Comparison of ENCODE assay signal across 8 mouse cellular contexts in the genomic region with DNA sequence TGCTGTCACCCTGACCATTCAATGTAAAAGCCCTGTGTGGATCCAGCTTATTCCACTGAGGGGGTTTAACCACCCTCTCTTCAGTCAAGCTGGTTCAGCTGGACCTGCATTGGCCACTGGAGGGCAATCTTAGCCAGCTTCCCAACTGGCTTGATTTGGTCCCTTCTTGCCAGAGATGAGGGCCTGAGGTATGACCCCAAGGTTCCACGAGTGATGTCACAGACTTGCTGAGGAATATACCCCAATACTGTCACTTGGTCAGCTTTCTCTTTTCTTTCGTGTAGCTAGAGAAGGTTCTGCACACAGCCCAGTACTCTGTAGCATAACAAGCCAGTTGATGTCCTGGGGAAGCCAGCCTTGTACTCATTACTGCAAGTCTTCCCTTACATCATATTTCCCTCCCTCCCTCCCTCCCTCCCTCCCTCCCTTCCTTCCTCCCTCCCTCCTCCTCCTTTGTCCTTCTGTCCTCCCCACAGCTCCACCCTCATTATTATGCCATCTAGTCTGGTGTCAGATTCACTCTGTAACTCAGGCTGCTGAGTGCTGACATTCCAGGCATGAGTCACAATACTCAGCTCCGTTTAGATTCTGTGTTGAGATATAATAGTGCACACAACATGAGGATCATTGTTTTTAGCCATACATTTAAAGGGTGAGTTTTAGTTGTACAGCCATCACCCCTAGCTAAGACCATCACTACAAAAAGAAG. TPM values are rescaled to one million over a fixed set of nuclear protein-coding genes. Genes with fewer than 3 reads are reported as not detected.
DNase-seq lines count a peak whose midpoint lies in the region; ATAC-seq lines count a peak whose summit lies in the region.

No protein-coding gene starts in this region.

- H3K9me3 ChIP-seq in forebrain, embryonic 16.5 days (ENCODE audit: control insufficient read depth, low read length), result no peaks in the 10 kb centered on the region
- no peaks in the 10 kb centered on the region for H3K9me3 ChIP-seq in lung, embryonic 15.5 days

- no peaks in the 10 kb centered on the region for H3K27me3 ChIP-seq in forebrain, embryonic 16.5 days (replicated peaks; ENCODE audit: control insufficient read depth, insufficient read depth, low read length)
- H3K27me3 ChIP-seq in lung, embryonic 15.5 days, result no peaks in the 10 kb centered on the region; the same call in 1 of the 2 replicates

- DNase-seq in left cerebral cortex, adult 18-20 months (ENCODE audit: low spot score in 2 of 2), result peak; percentile 34 to 55
- DNase-seq in left cerebral cortex, adult 11 months (ENCODE audit: low spot score), result no peak
- DNase-seq in brain, embryonic 18.5 days (ENCODE audit: low read depth, low spot score), result peak; percentile 34
- peak; percentile 76 for DNase-seq in kidney, postnatal 10 days
- peak; percentile 78 for DNase-seq in retina, postnatal 1 day

- H3K4me2 ChIP-seq in forebrain, embryonic 16.5 days (ENCODE audit: low read length), result no peak overlapping the region
- H3K4me2 ChIP-seq in lung, embryonic 15.5 days, result no peak overlapping the region

- no peaks in the 10 kb centered on the region for H3K36me3 ChIP-seq in forebrain, embryonic 16.5 days (ENCODE audit: control insufficient read depth, insufficient read depth)
- no peaks in the 10 kb centered on the region for H3K36me3 ChIP-seq in lung, embryonic 15.5 days

- ATAC-seq in forebrain, embryonic 16.5 days, result peak; percentile 49
- peak; percentile 28; the same call in 1 of the 2 replicates for ATAC-seq in lung, embryonic 15.5 days (ENCODE audit: borderline replicate concordance, extremely low read depth, low FRiP score, low TSS enrichment)
- no peak for ATAC-seq in activated CD4-positive, CD25-positive, alpha-beta regulatory T cell, adult 4 months

- H3K27ac ChIP-seq in forebrain, embryonic 16.5 days (ENCODE audit: low read length), result no peak overlapping the region
- no peak overlapping the region for H3K27ac ChIP-seq in lung, embryonic 15.5 days

- no peak overlapping the region for H3K9ac ChIP-seq in forebrain, embryonic 16.5 days (replicated peaks; ENCODE audit: low read depth, low read length)
- H3K9ac ChIP-seq in lung, embryonic 15.5 days, result no peak overlapping the region

- 20% methylated on average over 3 of the region's 3 CpGs for WGBS in forebrain, embryonic 16.5 days
- 11% methylated on average over 3 of the region's 3 CpGs for WGBS in lung, embryonic 15.5 days

- H3K4me1 ChIP-seq in forebrain, embryonic 16.5 days (replicated peaks; ENCODE audit: control insufficient read depth, insufficient read depth, low read length), result no peaks in the 10 kb centered on the region; the same call in 1 of the 2 replicates
- peaks cover 22% of the 10 kb centered on the region for H3K4me1 ChIP-seq in lung, embryonic 15.5 days

- no peak overlapping the region for H3K4me3 ChIP-seq in forebrain, embryonic 16.5 days (replicated peaks; ENCODE audit: low read length)
- no peak overlapping the region for H3K4me3 ChIP-seq in lung, embryonic 15.5 days

RNA-seq across cellular contexts. Expression of gene Capn8, which starts 4.3 kb away (rescaled TPM):
- not detected for total RNA-seq in left cerebral cortex, adult 18-20 months (2021)
- polyA plus RNA-seq in forebrain, embryonic 16.5 days (2015; fragmentation: Nextera tagmentation; extraction: Ambion mirVana), result 0.14 TPM in 1 of 2 replicates, not detected in the other
- polyA plus RNA-seq in lung, embryonic 15.5 days (2015; fragmentation: Nextera tagmentation; extraction: Ambion mirVana), result 0.09 TPM in 1 of 2 replicates, not detected in the other
- polyA plus RNA-seq in activated CD4-positive, CD25-positive, alpha-beta regulatory T cell, adult 4 months (2017; shearing (Covaris generic)), result under 1 TPM in 1 of 2 experiments, not detected in 1; 0.13 TPM

RNA-seq across cellular contexts. Expression of gene Capn2, which starts 43.1 kb away (rescaled TPM):
- total RNA-seq in left cerebral cortex, adult 18-20 months (2021), result 10 to 100 TPM; 65.1 to 66.8 TPM
- 70.3 and 76.2 TPM in 2 replicates for polyA plus RNA-seq in forebrain, embryonic 16.5 days (2015; fragmentation: Nextera tagmentation; extraction: Ambion mirVana)
- polyA plus RNA-seq in lung, embryonic 15.5 days (2015; fragmentation: Nextera tagmentation; extraction: Ambion mirVana), result 135 and 136 TPM in 2 replicates
- polyA plus RNA-seq in activated CD4-positive, CD25-positive, alpha-beta regulatory T cell, adult 4 months (2017; shearing (Covaris generic)), result 10 to 100 TPM; 44.3 to 47.1 TPM
